Mouse (Mus musculus) lung, postnatal 25 days (tissue): ENCODE results near the gene Tbcb.
"Not testable (repeated sequence)": the region's sequence is repeated elsewhere in the genome, so short reads cannot be mapped to it uniquely, and the experiment has no call there.

Experiments
- DNase-seq: peaks from one replicate; pipeline ENCODE4 v3.0.0; 2022; ENCODE audit warnings: low spot score

Tbcb gene

GRCm38 (mm10) chr7:30193581-30194100, 38.4 kb downstream of the Tbcb start:
- peak; percentile 85 for DNase-seq

GRCm38 (mm10) chr7:30193013-30193412, 39.1 kb downstream of the Tbcb start:
- no peak for DNase-seq

DNA sequence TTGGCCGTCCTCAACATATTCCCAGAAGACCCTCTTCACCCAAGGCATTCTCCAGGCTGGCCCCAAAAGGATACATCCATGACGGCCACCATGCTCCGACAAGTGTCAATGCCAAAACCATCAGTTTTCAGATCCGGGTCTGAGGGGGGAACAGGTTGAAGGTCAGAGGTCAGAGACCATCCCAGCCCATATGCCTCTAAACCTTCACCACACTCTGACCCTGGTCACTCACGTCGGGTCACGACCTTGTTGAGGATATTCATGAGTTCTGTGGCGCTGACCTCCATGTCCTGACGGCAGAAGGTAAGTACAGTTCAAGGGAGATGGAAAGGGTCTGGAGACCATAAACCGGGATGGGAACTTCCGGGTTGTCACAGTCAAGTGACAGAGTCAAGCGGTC, 40.0 kb downstream of the Tbcb start:
- no peak for DNase-seq

DNA sequence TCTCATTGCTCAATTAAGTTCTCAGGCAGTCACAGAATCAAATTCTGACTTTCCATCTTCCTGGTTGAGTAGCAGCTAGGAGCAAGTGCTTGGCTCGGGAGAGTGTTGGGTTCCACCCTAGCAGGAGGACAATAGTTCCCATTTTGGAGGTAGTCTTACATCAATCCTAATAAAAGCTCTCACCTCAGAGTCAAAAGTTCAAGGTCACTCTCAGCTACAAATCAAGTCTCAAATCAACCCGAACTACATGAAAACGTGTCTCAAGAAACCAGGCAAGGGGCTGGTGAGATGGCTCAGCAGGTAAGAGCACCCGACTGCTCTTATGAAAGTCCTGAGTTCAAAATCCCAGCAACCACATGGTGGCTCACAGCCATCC, 43.0 kb downstream of the Tbcb start:
- no peak for DNase-seq

- DNase-seq: no peak
Measured at GRCm38 (mm10) chr7:30188344-30189115, 43.5 kb downstream of the Tbcb start.

DNA sequence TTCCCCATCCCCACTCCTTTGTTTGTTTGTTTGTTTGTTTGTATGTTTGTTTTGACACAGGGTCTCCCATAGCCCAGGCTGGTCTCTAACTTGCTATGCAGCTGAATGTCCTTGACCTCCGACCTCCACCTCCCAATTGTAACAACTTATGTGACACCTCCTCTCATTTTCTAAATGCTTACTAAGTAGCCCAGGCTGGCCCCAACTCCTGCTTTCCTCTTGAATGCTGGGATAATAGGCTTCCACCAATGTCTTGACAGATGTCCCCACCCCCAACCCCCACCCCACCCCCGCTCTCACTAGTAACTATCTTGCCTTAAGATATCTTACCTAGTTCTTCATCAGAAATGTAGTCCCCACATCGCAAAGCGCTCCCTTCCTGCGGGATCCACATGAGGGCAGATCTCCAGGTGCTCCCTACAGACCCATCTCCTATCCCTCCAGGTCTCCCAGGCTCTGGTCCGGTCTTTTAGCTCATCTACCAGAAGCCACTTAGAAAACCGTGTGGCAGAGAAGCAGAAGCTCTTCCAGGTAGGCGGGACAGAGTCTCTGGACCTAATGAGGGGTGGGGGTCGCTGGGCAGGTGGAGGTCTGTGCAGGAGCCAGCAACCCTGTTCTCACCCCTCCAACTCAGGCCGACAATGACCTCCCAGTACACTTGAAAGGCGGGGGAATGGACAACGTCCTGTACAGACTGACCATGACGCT, 47.3 kb downstream of the Tbcb start:
- DNase-seq: no peak

- DNase-seq: peak; percentile 96
Measured at GRCm38 (mm10) chr7:30183879-30184289, 48.2 kb downstream of the Tbcb start, which contains the start of gene Cox7a1. TSS of gene Cox7a1 (plus strand) at chr7:30184144.

DNA sequence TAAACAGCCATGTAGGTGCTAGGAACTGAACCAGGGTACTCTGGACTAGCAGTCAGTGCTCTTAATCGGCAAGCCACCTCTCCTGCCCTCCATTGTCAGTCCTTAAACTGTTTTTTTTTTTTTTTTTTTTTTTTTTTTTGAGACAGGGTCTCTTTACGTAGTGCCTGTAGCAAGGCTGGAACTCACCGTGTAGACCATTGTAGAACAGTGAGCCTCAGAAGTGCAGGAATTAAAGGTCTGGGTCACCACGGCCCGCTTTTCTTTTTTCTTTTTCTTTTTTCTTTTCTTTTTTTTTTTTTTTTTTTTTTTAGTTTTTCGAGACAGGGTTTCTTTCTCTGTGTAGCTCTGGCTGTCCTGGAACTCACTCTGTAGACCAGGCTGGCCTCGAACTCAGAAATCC, 48.9 kb downstream of the Tbcb start:
- not testable (repeated sequence) for DNase-seq

DNA sequence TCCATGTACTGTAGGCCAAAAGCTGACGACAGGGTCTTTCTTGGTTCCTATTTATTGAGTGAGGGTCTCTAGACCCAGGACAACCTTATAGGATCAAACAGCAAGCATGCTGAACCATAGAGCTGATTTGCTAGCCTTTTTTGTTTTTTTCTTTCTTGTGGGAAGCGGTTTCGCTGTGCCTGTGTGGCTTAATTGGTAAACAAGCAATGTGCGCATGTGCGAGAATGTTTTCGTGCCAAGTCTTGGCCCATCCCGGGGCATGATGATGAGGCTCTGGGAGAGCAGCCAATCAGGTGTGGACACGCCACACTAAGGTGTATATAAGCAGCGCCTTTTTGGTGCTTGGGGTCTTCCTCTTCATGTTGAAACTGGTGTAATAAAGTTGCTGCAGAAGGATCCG, 50.1 kb downstream of the Tbcb start:
- DNase-seq: not testable (repeated sequence)

- DNase-seq: peak; percentile 79
Measured at GRCm38 (mm10) chr7:30181308-30181707, 50.8 kb downstream of the Tbcb start.

DNA sequence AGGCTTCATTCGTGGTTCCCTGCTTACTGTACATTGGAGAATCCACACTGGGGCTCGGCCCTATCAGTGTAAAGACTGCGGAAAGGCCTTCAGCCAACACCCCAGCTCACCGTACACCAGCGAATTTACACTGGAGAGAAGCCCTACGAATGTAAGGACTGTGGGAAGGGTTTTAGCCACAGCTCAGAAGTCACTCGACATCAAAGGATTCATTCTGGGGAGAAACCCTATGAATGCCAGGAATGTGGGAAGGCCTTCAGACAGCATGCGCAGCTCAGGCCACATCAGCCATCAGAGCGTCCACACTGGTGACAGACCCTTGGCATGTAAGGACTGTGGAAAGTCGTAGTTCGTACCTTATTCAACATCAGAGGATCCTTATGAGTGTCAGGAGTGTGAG, 53.8 kb downstream of the Tbcb start:
- DNase-seq: no peak

GRCm38 (mm10) chr7:30176474-30176873, 55.6 kb downstream of the Tbcb start:
- DNase-seq: no peak
